Mouse (Mus musculus) MEL (cell line): ENCODE results near the gene Erlin1.

Source experiments
- CHD1 ChIP-seq: IDR thresholded peaks from 2 replicates; pipeline ENCODE4 v1.6.1; 2012; ENCODE audit warnings: low read depth, mild to moderate bottlenecking, inconsistent platforms, low read length, improper control_type of control experiment
- CHD2 ChIP-seq: IDR thresholded peaks from 2 replicates; pipeline ENCODE4 v1.6.1; 2011; ENCODE audit warnings: low read length, improper control_type of control experiment
- CTCF ChIP-seq, 3 experiments: IDR thresholded peaks in 2 of 3; conservative IDR thresholded peaks in 1 of 3; 2 replicates each; pipeline ENCODE4 v1.5.1; 2011 to 2012; ENCODE audit warnings: low read length in 3 of 3, low read depth in 2 of 3, mild to moderate bottlenecking in 2 of 3, improper control_type of control experiment in 1 of 3, inconsistent platforms in 1 of 3, mixed read lengths in 1 of 3, moderate library complexity in 1 of 3; ENCODE audit not compliant: control insufficient read depth in 1 of 3, insufficient read depth in 1 of 3, poor library complexity in 1 of 3, severe bottlenecking in 1 of 3
- EP300 ChIP-seq, 2 experiments: IDR thresholded peaks; 2 replicates each; pipeline ENCODE4 v1.6.1; 2011; ENCODE audit warnings: improper control_type of control experiment in 2 of 2, low read length in 2 of 2, low read depth in 1 of 2, mild to moderate bottlenecking in 1 of 2
- KAT2A ChIP-seq: conservative IDR thresholded peaks from 2 replicates; pipeline ENCODE4 v1.6.1; 2012; ENCODE audit warnings: low read depth, low read length, improper control_type of control experiment, inconsistent platforms
- MAZ ChIP-seq: IDR thresholded peaks from 2 replicates; pipeline ENCODE4 v1.6.1; 2012; ENCODE audit warnings: low read depth, mild to moderate bottlenecking, inconsistent platforms, low read length, improper control_type of control experiment
- NRF1 ChIP-seq: IDR thresholded peaks from 2 replicates; pipeline ENCODE4 v1.6.1; 2014; ENCODE audit warnings: low read depth, mild to moderate bottlenecking, inconsistent platforms, low read length, improper control_type of control experiment, moderate library complexity; ENCODE audit not compliant: poor library complexity, insufficient read depth, severe bottlenecking
- POLR2A ChIP-seq, 2 experiments: IDR thresholded peaks; 2 replicates each; pipeline ENCODE4 v1.6.1; 2011 to 2012; ENCODE audit warnings: low read length in 2 of 2, mild to moderate bottlenecking in 2 of 2, control low read depth in 1 of 2, improper control_type of control experiment in 1 of 2, low read depth in 1 of 2, moderate library complexity in 1 of 2; ENCODE audit not compliant: control insufficient read depth in 1 of 2, insufficient read depth in 1 of 2, poor library complexity in 1 of 2
- RCOR1 ChIP-seq: IDR thresholded peaks from 2 replicates; pipeline ENCODE4 v1.6.1; 2012; ENCODE audit warnings: low read depth, mild to moderate bottlenecking, inconsistent platforms, low read length, improper control_type of control experiment
- ZKSCAN1 ChIP-seq: IDR thresholded peaks from 2 replicates; pipeline ENCODE4 v1.6.1; 2012; ENCODE audit warnings: low read depth, mild to moderate bottlenecking, inconsistent platforms, low read length, improper control_type of control experiment, moderate library complexity

- TF ChIP-seq POLR2A (IDR thresholded peaks at IDR 0.05; ENCODE audit: control insufficient read depth in 1 of 2, insufficient read depth in 1 of 2, low read depth in 1 of 2, low read length in 2 of 2, poor library complexity in 1 of 2) (no peak), RCOR1 (no peak), CHD2 (no peak), CTCF (IDR thresholded peaks at IDR 0.05 in 2 of 3, conservative IDR thresholded peaks at IDR 0.05 in 1 of 3; ENCODE audit: control insufficient read depth in 1 of 3, insufficient read depth in 1 of 3, low read depth in 2 of 3, low read length in 3 of 3, poor library complexity in 1 of 3, severe bottlenecking in 1 of 3) (no peak), EP300 (IDR thresholded peaks at IDR 0.05; ENCODE audit: low read depth in 1 of 2, low read length in 2 of 2) (no peak), CHD1 (no peak), MAZ (no peak), KAT2A (no peak), ZKSCAN1 (no peak), NRF1 (no peak)
Measured at GRCm38 (mm10) chr19:44108996-44109395, 39.4 kb upstream of the Erlin1 start.
